Mouse (Mus musculus): ENCODE data around the gene Phlda1.
"Not testable (repeated sequence)": the region's sequence is repeated elsewhere in the genome, so short reads cannot be mapped to it uniquely, and the experiment has no call there.

Phlda1 gene

GRCm38 (mm10) chr10:111506101-111506925 lies at the start of gene Phlda1:
Gene Phlda1, plus strand, starts transcription at chr10:111506286.
- DNase-seq (ENCODE audit: low read depth), result peak; percentile 96

- DNase-seq (ENCODE audit: low read depth), result no peak
Measured at GRCm38 (mm10) chr10:111458088-111458487, 48.0 kb upstream of the Phlda1 start.

- DNase-seq (ENCODE audit: low read depth), result no peak
Measured at GRCm38 (mm10) chr10:111459040-111459439, 47.0 kb upstream of the Phlda1 start.

GRCm38 (mm10) chr10:111459874-111460273 lies 46.2 kb upstream of the Phlda1 start:
- no peak for DNase-seq (ENCODE audit: low read depth)

- DNase-seq (ENCODE audit: low read depth), result no peak
Measured at GRCm38 (mm10) chr10:111460381-111460780, 45.7 kb upstream of the Phlda1 start.

- no peak for DNase-seq (ENCODE audit: low read depth)
Measured at GRCm38 (mm10) chr10:111464833-111465232, 41.3 kb upstream of the Phlda1 start.

- DNase-seq (ENCODE audit: low read depth), result no peak
Measured at GRCm38 (mm10) chr10:111465409-111465808, 40.7 kb upstream of the Phlda1 start.

GRCm38 (mm10) chr10:111471166-111471565 lies 34.9 kb upstream of the Phlda1 start:
- no peak for DNase-seq (ENCODE audit: low read depth)

GRCm38 (mm10) chr10:111472686-111473510 lies 33.2 kb upstream of the Phlda1 start, which contains the start of gene Nap1l1:
Gene Nap1l1, plus strand, starts transcription at chr10:111473223.
- peak; percentile 98 for DNase-seq (ENCODE audit: low read depth)

GRCm38 (mm10) chr10:111473511-111474371 lies 32.3 kb upstream of the Phlda1 start:
- DNase-seq (ENCODE audit: low read depth), result peak; percentile 57

GRCm38 (mm10) chr10:111476301-111476700 lies 29.8 kb upstream of the Phlda1 start:
- DNase-seq (ENCODE audit: low read depth), result no peak

- no peak for DNase-seq (ENCODE audit: low read depth)
Measured at GRCm38 (mm10) chr10:111476989-111477510, 29.0 kb upstream of the Phlda1 start.

- no peak for DNase-seq (ENCODE audit: low read depth)
Measured at GRCm38 (mm10) chr10:111479599-111479998, 26.5 kb upstream of the Phlda1 start.

GRCm38 (mm10) chr10:111482654-111483053 lies 23.4 kb upstream of the Phlda1 start:
- no peak for DNase-seq (ENCODE audit: low read depth)

GRCm38 (mm10) chr10:111484079-111484478 lies 22.0 kb upstream of the Phlda1 start:
- DNase-seq (ENCODE audit: low read depth), result no peak

GRCm38 (mm10) chr10:111488793-111489192 lies 17.3 kb upstream of the Phlda1 start:
- no peak for DNase-seq (ENCODE audit: low read depth)

- not testable (repeated sequence) for DNase-seq (ENCODE audit: low read depth)
Measured at GRCm38 (mm10) chr10:111490079-111490478, 16.0 kb upstream of the Phlda1 start.

GRCm38 (mm10) chr10:111495888-111496287 lies 10.2 kb upstream of the Phlda1 start:
- DNase-seq (ENCODE audit: low read depth), result no peak

- no peak for DNase-seq (ENCODE audit: low read depth)
Measured at GRCm38 (mm10) chr10:111499892-111500291, 6.2 kb upstream of the Phlda1 start.

GRCm38 (mm10) chr10:111503071-111503470 lies 3.0 kb upstream of the Phlda1 start:
- peak; percentile 92 for DNase-seq (ENCODE audit: low read depth)

- DNase-seq (ENCODE audit: low read depth), result no peak
Measured at GRCm38 (mm10) chr10:111503716-111504115, 2.4 kb upstream of the Phlda1 start.

GRCm38 (mm10) chr10:111504606-111505005 lies 1.5 kb upstream of the Phlda1 start:
- DNase-seq (ENCODE audit: low read depth), result peak; percentile 28
